Mouse (Mus musculus) liver, embryonic 12.5 days (tissue): Measurements from ENCODE around the gene Alk. TPM values are rescaled to one million over a fixed set of nuclear protein-coding genes. Genes with fewer than 3 reads are reported as not detected.

Experiments used
- ATAC-seq: fragments of 200-750 bp; cut with Nextera tagmentation; 2 replicates; pipeline ENCODE4 v1.8.0; 2017; ENCODE audit warnings: moderate number of reproducible peaks, mild to moderate bottlenecking, moderate library complexity
- H3K27ac ChIP-seq: fragments of 300-500 bp; sonication (generic); 2 replicates; pipeline ENCODE4 v1.5.1; 2016; ENCODE audit warnings: mild to moderate bottlenecking
- H3K27me3 ChIP-seq: fragments of 300-500 bp; sonication (generic); replicated peaks from 2 replicates; pipeline ENCODE4 v1.6.1; 2016; ENCODE audit warnings: mild to moderate bottlenecking, moderate library complexity
- H3K36me3 ChIP-seq: fragments of 300-500 bp; sonication (generic); 2 replicates; pipeline ENCODE4 v1.6.1; 2016; ENCODE audit warnings: mild to moderate bottlenecking, moderate library complexity
- H3K4me1 ChIP-seq: fragments of 300-500 bp; sonication (generic); 2 replicates; pipeline ENCODE4 v1.6.1; 2016
- H3K4me2 ChIP-seq: fragments of 300-500 bp; sonication (generic); 2 replicates; pipeline ENCODE4 v1.6.1; 2016; ENCODE audit warnings: mild to moderate bottlenecking, moderate library complexity
- H3K4me3 ChIP-seq: fragments of 300-500 bp; sonication (generic); 2 replicates; pipeline ENCODE4 v1.5.1; 2016; ENCODE audit warnings: mild to moderate bottlenecking, moderate library complexity
- H3K9ac ChIP-seq: fragments of 300-500 bp; sonication (generic); 2 replicates; pipeline ENCODE4 v1.6.1; 2016; ENCODE audit warnings: mild to moderate bottlenecking, moderate library complexity
- H3K9me3 ChIP-seq: fragments of 300-500 bp; sonication (generic); replicated peaks from 2 replicates; pipeline ENCODE4 v1.6.1; 2016; ENCODE audit warnings: mild to moderate bottlenecking, moderate library complexity
- WGBS: fragments of 180-500 bp; shearing (Covaris S2); methylation state at CpG from one replicate; pipeline ENCODE4 v1.1.7; 2016; ENCODE audit not compliant: insufficient replicate concordance; 5-methylcytosine and 5-hydroxymethylcytosine counted together
- polyA plus RNA-seq: library from polyadenylated mRNA; unstranded; fragments of >200 nt; fragmentation: Nextera tagmentation; extraction: Ambion mirVana; gene quantifications from 2 replicates; pipeline ENCODE4 v1.2.1, GENCODE M21; 2016

Alk gene
- polyA plus RNA-seq, 1 experiment from 2014 or later = 0.14 TPM

DNA sequence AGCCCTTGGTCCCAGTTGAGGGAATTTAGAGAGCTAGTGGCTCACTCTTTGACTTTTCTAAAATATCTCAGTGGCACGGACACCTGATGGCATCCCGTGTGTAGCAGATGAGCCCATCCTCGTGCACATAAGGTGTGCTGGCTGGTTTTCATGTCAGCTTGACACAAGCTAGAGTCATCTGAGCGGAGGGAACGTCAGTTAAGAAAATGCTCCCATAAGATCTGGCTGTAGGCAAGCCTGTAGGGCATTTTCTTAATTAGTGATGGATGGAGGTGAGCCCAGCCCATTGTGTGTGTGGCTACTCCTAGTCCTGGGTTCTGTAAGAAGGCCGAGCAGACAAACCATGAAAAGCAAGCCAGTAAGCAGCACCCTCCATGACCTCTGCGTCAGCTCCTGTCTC, 732.4 kb downstream of the Alk start:
- H3K9me3 ChIP-seq = no peaks in the 10 kb centered on the region
- no peak overlapping the region for H3K4me3 ChIP-seq
- no peaks in the 10 kb centered on the region for H3K4me1 ChIP-seq
- no peak overlapping the region for H3K27ac ChIP-seq
- 59% methylated on average over 7 of the region's 7 CpGs for WGBS
- H3K9ac ChIP-seq = no peak overlapping the region
- peaks cover 29% of the 10 kb centered on the region for H3K27me3 ChIP-seq
- H3K4me2 ChIP-seq = no peak overlapping the region
- no peak for ATAC-seq
- no peaks in the 10 kb centered on the region for H3K36me3 ChIP-seq

DNA sequence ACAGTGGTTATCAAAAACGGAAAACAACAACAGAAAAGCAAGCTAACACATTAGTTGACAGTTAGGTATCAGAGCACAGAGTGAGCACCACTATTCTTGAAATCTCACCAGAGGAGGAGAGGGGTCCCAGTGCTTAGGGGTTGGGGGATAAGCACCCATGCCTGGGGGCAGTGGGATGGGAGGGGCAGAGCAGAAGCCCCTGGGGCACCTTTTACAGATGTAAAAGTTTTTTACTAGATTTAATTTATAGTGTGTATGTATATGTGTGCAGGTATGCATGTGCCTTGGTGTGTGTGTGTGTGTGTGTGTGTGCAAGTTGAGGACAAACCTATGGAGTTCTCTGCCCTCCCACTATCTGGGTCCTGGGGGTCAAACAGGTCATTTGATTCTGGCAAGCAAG, 733.8 kb downstream of the Alk start:
- Histone ChIP-seq H3K9me3 (no peaks in the 10 kb centered on the region), H3K4me2 (no peak overlapping the region), H3K9ac (no peak overlapping the region), H3K27ac (no peak overlapping the region), H3K4me3 (no peak overlapping the region), H3K4me1 (no peaks in the 10 kb centered on the region), H3K27me3 (peaks cover 29% of the 10 kb centered on the region), H3K36me3 (no peaks in the 10 kb centered on the region)
- WGBS = 55% methylated on average over 1 of the region's 1 CpGs
- no peak for ATAC-seq

DNA sequence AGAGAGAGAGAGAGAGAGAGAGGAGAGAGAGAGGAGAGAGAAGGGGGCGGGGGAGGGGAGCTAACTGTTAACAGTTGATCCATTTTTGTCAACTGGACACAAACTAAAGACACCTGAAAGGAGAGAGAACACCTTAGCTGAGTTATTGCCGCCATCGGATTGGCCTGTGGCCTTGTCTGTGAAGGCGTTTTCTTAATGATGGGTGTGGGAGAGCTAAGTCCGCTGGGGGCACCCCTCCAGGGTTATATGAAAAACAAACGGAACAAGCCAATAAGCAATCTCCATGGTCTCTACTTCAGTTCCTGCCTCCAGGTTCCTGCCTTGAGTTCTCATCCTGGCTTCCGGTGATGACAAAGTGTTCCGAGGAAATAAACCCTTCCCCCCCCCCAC, 734.2 kb downstream of the Alk start:
- Histone ChIP-seq H3K4me3 (no peak overlapping the region), H3K27me3 (peaks cover 29% of the 10 kb centered on the region), H3K36me3 (no peaks in the 10 kb centered on the region), H3K9ac (no peak overlapping the region), H3K4me2 (no peak overlapping the region), H3K27ac (no peak overlapping the region), H3K9me3 (no peaks in the 10 kb centered on the region), H3K4me1 (no peaks in the 10 kb centered on the region)
- 72% methylated on average over 8 of the region's 8 CpGs for WGBS
- ATAC-seq = no peak

DNA sequence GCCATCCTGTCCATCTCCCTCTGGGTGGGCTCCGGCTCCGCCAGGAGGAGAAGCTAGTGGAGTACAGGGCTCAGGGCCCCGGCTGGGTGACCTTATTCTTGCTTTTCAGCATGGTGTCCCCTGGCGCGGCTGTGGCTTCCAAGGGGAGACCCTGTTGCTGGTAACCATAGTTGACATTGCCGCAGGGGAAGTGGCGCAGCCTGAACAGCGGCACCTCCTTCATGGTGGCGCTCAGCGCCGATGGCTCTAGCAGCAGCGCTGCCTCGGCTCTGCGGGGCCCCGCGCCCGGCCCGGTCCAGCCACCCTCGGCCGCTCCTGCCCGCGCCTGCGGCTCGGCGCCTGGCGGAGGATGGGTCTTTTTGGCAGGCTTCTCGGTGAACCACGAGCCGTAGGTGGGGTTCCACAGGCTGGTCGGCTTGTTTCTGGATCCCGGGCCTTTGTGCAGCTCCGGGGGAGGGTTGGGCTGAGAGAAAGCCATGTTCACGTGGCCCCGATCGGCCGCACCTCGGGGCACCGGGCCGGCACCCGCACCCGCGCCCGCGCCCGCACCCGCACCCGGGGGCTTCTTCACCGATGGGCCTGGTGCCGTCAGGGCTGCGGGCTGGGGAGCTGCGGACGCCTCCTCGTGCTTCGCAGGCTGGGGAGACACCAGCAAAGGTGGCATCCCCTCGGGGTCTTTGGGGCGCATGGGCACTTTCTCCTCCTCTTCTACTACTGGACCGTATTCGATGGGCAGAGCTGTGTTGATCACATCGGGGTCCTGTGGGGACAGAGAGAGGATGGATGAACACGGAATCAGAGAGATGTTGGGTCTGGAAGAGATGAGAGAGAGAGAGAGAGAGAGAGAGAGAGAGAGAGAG, 734.8 kb downstream of the Alk start:
- Histone ChIP-seq H3K27me3 (peaks cover 29% of the 10 kb centered on the region), H3K9me3 (no peaks in the 10 kb centered on the region), H3K4me2 (peak overlapping the region; percentile 64), H3K4me1 (no peaks in the 10 kb centered on the region), H3K36me3 (no peaks in the 10 kb centered on the region), H3K27ac (no peak overlapping the region), H3K9ac (no peak overlapping the region), H3K4me3 (peak overlapping the region; percentile 41)
- 6% methylated on average over 60 of the region's 60 CpGs for WGBS
- ATAC-seq = no peak

DNA sequence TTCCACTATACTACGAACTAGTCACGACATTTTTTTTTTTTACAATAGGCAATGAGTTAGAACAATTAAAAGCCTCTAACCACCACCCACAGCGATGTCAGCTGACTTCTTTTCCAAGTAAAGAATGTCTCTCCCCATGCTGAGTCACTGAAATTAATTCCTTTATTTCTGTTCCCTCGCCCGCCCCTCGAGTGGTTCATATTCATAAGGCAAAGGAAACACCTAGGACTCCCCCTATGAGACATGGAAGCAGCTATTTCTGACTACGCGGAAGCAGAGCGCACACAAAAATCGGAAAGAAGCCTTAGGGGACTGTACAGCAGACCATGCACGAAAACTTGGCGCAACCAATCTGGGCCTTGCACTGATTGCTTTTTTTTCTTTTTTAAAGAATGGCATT, 735.6 kb downstream of the Alk start:
- Histone ChIP-seq H3K4me3 (no peak overlapping the region), H3K27me3 (peaks cover 29% of the 10 kb centered on the region), H3K4me1 (no peaks in the 10 kb centered on the region), H3K9me3 (no peaks in the 10 kb centered on the region), H3K36me3 (no peaks in the 10 kb centered on the region), H3K4me2 (no peak overlapping the region), H3K9ac (no peak overlapping the region), H3K27ac (no peak overlapping the region)
- no peak for ATAC-seq
- WGBS = 74% methylated on average over 12 of the region's 12 CpGs

DNA sequence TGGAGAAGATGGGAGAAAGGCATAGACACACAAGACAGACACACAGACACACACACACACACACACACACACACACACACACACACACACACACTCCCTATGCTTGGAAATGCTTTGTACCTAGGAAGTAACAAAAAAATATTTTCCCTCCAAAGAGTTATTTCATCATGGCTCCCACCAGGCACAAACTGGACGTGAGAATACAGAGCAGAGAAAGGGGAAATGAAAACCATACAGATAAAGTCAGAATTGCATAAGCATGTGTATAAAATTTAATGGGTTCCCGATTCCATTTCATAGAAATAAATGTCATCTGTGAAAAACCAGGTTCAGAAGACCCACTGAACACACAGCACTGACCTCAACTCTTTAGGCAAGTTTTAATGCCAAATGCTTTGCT, 736.5 kb downstream of the Alk start:
- WGBS = 49% methylated on average over 2 of the region's 2 CpGs
- H3K27ac ChIP-seq = no peak overlapping the region
- ATAC-seq = no peak
- peaks cover 29% of the 10 kb centered on the region for H3K27me3 ChIP-seq
- H3K9ac ChIP-seq = no peak overlapping the region
- no peaks in the 10 kb centered on the region for H3K4me1 ChIP-seq
- no peak overlapping the region for H3K4me2 ChIP-seq
- no peak overlapping the region for H3K4me3 ChIP-seq
- no peaks in the 10 kb centered on the region for H3K9me3 ChIP-seq
- H3K36me3 ChIP-seq = no peaks in the 10 kb centered on the region

DNA sequence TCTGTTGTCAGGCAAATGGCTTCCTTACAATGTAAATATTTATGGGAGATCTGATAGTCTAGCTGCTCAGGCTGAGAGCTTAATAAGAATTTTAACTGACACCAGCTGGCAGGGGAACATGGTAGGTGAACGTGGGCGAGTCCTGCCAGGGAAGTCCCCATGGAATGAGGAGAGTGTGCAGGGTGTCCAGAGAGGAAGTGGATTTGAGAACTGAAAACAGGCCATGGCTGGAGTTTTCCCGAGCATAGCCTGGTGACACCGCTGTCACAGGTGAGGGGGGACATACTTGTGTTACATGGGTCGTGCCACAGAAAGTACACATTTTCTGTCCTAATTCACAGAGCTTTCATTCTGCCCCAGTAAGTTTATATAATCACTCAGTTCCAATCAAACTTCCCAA, 739.0 kb downstream of the Alk start:
- Histone ChIP-seq H3K36me3 (no peaks in the 10 kb centered on the region), H3K9me3 (no peaks in the 10 kb centered on the region), H3K27me3 (peaks cover 25% of the 10 kb centered on the region), H3K9ac (no peak overlapping the region), H3K4me2 (no peak overlapping the region), H3K4me3 (no peak overlapping the region), H3K27ac (no peak overlapping the region), H3K4me1 (no peaks in the 10 kb centered on the region)
- no peak for ATAC-seq
- WGBS = 68% methylated on average over 5 of the region's 5 CpGs

DNA sequence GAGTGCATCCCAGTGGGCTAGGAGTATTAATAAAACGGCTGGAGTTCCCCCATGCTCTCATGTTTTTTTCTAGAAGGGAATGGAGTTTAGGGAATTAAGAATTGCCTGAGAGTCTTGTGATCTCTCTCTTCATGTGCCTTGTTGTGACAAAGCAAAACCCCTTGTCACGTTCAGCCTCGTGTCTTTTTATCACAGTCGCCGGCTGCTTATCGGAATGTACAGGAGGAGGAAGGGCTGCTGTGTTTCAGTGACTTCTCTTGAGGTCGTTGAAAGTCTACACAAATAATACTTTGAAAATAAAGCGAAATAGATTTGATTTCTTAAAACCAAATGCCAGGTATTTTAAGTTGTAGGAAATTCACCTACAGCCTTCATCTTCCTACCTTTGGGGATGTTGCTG, 740.4 kb downstream of the Alk start:
- ATAC-seq = no peak
- no peak overlapping the region for H3K9ac ChIP-seq
- WGBS = 66% methylated on average over 8 of the region's 8 CpGs

DNA sequence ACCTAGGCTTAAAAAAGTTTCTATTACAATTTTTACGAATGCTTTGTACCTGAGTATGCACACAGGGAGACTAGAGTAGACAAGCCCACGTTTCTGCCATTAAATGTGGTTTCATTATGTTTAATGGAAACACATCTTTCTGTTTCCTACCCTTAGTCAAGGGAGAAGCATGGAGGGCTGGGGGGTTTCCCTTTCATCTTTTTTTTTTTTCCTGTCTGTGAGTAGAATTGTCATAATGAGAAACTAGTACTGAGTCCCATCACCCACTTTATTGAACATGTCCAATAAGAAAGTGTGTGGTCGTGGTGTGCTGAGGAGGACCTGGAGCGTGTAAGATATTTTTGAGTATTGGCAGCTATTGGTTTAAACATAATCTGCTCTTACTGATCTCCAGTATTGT, 741.5 kb downstream of the Alk start:
- Histone ChIP-seq H3K9ac (no peak overlapping the region), H3K4me3 (no peak overlapping the region), H3K36me3 (no peaks in the 10 kb centered on the region), H3K27ac (no peak overlapping the region), H3K9me3 (peaks cover 3% of the 10 kb centered on the region; the same call in 1 of the 2 replicates), H3K27me3 (no peaks in the 10 kb centered on the region), H3K4me1 (no peaks in the 10 kb centered on the region), H3K4me2 (no peak overlapping the region)
- 55% methylated on average over 4 of the region's 4 CpGs for WGBS
- ATAC-seq = no peak

More for the DNA sequence above, 740.4 kb downstream of the Alk start:
- H3K4me3 ChIP-seq = no peak overlapping the region
- H3K4me2 ChIP-seq = no peak overlapping the region
- peaks cover 11% of the 10 kb centered on the region for H3K27me3 ChIP-seq
- H3K9me3 ChIP-seq = peaks cover 3% of the 10 kb centered on the region; the same call in 1 of the 2 replicates
- H3K27ac ChIP-seq = no peak overlapping the region
- no peaks in the 10 kb centered on the region for H3K36me3 ChIP-seq
- H3K4me1 ChIP-seq = no peaks in the 10 kb centered on the region

DNA sequence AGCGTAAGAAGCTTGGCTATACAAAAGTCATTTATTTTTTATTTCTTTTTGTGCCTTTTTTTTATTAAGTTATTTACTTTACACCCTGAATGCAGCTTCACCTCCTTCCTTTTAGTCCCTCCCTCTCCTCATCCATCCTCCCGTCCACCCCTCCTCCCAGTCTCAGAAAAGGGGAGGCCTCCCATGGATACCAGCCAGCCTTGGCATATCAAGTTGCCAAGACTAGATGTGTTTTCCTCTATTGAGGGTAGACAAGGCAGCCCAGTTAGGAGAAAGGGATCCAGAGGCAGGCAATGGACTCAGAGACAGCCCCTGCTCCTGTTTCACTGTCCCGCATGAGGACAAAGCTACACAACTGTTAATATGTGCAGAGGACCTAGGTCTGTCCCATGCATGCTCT, 742.2 kb downstream of the Alk start:
- no peak for ATAC-seq
- Histone ChIP-seq H3K9ac (no peak overlapping the region), H3K4me3 (no peak overlapping the region), H3K36me3 (no peaks in the 10 kb centered on the region), H3K27me3 (no peaks in the 10 kb centered on the region), H3K4me2 (no peak overlapping the region), H3K27ac (no peak overlapping the region), H3K9me3 (peaks cover 3% of the 10 kb centered on the region; the same call in 1 of the 2 replicates), H3K4me1 (no peaks in the 10 kb centered on the region)
- WGBS = 70% methylated on average over 3 of the region's 3 CpGs

DNA sequence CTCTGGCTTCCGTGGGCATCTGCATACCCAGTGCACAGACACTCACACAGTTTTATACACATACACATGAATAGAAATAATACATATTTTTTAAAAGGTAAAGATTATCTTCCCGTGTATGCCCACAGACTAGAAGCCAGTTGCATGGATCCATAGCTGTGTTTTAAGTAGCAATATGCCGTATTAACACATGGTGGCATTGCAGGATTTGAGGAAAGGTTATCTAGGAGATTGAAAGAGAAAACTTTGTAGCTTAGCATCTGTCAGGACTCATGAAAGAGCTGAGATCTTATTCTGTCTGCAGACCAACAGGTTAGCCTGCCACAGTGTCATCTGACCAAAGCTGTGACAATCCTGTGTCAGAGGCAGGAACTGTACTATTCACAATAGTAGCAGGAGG, 772.5 kb downstream of the Alk start:
- no peak for ATAC-seq
- Histone ChIP-seq H3K4me1 (peaks cover 8% of the 10 kb centered on the region), H3K27me3 (no peaks in the 10 kb centered on the region), H3K4me2 (no peak overlapping the region), H3K27ac (no peak overlapping the region), H3K4me3 (no peak overlapping the region), H3K9me3 (no peaks in the 10 kb centered on the region), H3K36me3 (no peaks in the 10 kb centered on the region), H3K9ac (no peak overlapping the region)
- WGBS = 63% methylated on average over 3 of the region's 3 CpGs

DNA sequence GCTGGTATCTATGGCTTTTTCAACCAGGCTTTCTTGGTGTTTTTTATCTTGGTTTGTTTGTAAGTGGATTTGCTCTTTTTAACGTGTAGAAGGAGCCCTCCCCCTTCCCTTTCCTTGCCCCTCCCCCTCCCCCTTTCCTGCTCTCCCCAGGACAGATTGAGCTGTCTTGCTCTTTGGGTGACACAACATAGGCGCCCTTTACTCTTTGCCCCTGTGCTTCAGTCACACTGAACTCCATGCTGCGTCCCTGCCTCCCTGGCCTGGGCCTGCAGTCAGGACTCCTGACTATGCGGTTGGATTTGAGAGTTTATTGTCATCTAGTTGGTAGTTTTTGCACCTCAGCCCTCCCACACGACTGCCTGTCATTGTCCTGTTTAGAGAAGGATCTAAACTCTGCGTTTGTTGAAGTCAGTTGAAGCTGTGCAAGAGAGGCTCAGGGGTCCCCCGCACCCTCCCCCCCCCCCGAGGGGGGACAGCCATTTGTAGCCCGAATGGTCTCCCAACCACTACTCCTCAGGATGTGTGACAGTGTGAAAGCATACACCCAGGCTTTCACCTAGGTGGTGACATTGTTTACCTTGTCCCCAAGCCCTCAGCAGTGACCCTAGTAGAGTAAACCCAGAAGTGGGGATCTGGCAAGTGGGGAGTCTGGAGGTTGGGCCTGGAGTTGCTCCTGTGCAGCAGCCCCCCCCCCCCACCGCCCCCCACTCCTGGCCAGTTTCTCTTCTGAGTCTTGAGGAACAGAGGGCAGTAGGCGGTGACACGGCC, 775.6 kb downstream of the Alk start:
- H3K4me3 ChIP-seq = no peak overlapping the region
- peak; percentile 40; the same call in 1 of the 2 replicates for ATAC-seq
- WGBS = 37% methylated on average over 12 of the region's 12 CpGs
- no peak overlapping the region for H3K9ac ChIP-seq
- peaks cover 8% of the 10 kb centered on the region for H3K4me1 ChIP-seq
- H3K9me3 ChIP-seq = no peaks in the 10 kb centered on the region
- no peak overlapping the region for H3K27ac ChIP-seq
- no peaks in the 10 kb centered on the region for H3K27me3 ChIP-seq
- peak overlapping the region; percentile 7; the same call in 1 of the 2 replicates for H3K4me2 ChIP-seq
- no peaks in the 10 kb centered on the region for H3K36me3 ChIP-seq
